Mouse (Mus musculus) erythroblast, embryonic 14.5 days (primary cell): Measurements from ENCODE around the gene Plcxd2.

Experiments
- GATA1 ChIP-seq: IDR thresholded peaks from 2 replicates; pipeline ENCODE4 v1.6.1; 2012; ENCODE audit warnings: low read length, inconsistent platforms, mixed read lengths
- TAL1 ChIP-seq: IDR thresholded peaks from 3 replicates; pipeline ENCODE4 v1.6.1; 2012; ENCODE audit warnings: low read length, inconsistent platforms, mixed read lengths

DNA sequence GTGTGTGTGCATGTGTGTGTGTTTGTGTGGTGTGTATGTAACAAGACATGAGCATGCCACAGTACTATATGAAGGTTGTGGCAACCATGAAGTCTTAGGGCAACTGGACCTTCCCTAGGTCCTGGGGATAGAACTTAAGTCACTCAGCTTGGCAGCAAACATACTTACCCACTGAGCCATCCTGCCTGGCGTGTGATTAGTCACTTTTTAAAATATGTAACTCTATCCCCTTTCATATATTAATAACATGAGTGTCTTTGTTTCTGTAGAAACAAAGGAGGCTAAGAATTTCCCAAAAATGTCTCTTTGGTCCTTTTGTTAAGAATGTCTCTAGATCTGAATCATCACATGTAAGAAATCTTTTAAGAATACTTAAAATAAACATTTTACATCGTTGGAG is 72.6 kb downstream of the Plcxd2 start:
- TF ChIP-seq GATA1, result no peak
- no peak for TF ChIP-seq TAL1
